Mouse (Mus musculus) heart, embryonic 10.5 days (tissue): Measurements from ENCODE around the gene Tmem88b. TPM values are rescaled to one million over a fixed set of nuclear protein-coding genes. Genes with fewer than 3 reads are reported as not detected.

Experiments
- microRNA-seq: library from miRNA; unstranded; fragments of <30 nt; microRNA quantifications from one replicate; pipeline ENCODE4, GENCODE M21; 2017
- polyA plus RNA-seq: library from polyadenylated mRNA; unstranded; fragments of >200 nt; fragmentation: Nextera tagmentation; extraction: Ambion mirVana; gene quantifications from 2 replicates; pipeline ENCODE4 v1.2.1, GENCODE M21; 2016

Gene Tmem88b
- polyA plus RNA-seq, 1 experiment from 2014 or later: 2.1 TPM

Small RNAs within 50 kb of the gene (microRNA-seq; reads per million reads assigned to microRNA genes)
- not detected for gene Gm27743

Other genes with a start within 250 kb of the Tmem88b start
- gene Nadk, start 223.5 kb downstream of the Tmem88b start, polyA plus RNA-seq: 70.8 and 93.3 TPM in 2 replicates
- gene Slc35e2, start 184.5 kb downstream of the Tmem88b start, polyA plus RNA-seq: 8.4 and 9.5 TPM in 2 replicates
- 48.6 and 60.2 TPM in 2 replicates for gene Cdk11b, start 161.0 kb downstream of the Tmem88b start, polyA plus RNA-seq
- not detected in 2 replicates for gene Gm10563, start 140.5 kb downstream of the Tmem88b start, polyA plus RNA-seq
- gene Mmp23, start 132.5 kb downstream of the Tmem88b start, polyA plus RNA-seq: 34.6 and 39.8 TPM in 2 replicates
- gene Mib2, start 116.7 kb downstream of the Tmem88b start, polyA plus RNA-seq: 15.4 and 16.8 TPM in 2 replicates
- gene Fndc10, start 91.5 kb downstream of the Tmem88b start, polyA plus RNA-seq: 0.78 and 1.7 TPM in 2 replicates
- gene Ssu72, start 81.1 kb downstream of the Tmem88b start, polyA plus RNA-seq: 146 and 152 TPM in 2 replicates
- gene Tmem240, start 51.1 kb downstream of the Tmem88b start, polyA plus RNA-seq: 0.38 and 0.54 TPM in 2 replicates
- 133 and 147 TPM in 2 replicates for gene Atad3a, start 24.8 kb downstream of the Tmem88b start, polyA plus RNA-seq
- gene Vwa1, start 11.2 kb downstream of the Tmem88b start, polyA plus RNA-seq: 2.1 and 3.1 TPM in 2 replicates
- not detected in 2 replicates for gene Ankrd65, start 4.6 kb upstream of the Tmem88b start, polyA plus RNA-seq
- 176 and 226 TPM in 2 replicates for gene Mrpl20, start 17.0 kb upstream of the Tmem88b start, polyA plus RNA-seq
- gene Ccnl2, start 26.6 kb upstream of the Tmem88b start, polyA plus RNA-seq: 131 and 150 TPM in 2 replicates
- gene Aurkaip1, start 45.4 kb upstream of the Tmem88b start, polyA plus RNA-seq: 157 and 170 TPM in 2 replicates
- gene Mxra8, start 53.8 kb upstream of the Tmem88b start, polyA plus RNA-seq: 39.0 and 50.5 TPM in 2 replicates
- gene Dvl1, start 61.5 kb upstream of the Tmem88b start, polyA plus RNA-seq: 2.8 and 3.6 TPM in 2 replicates
- 0.13 and 0.14 TPM in 2 replicates for gene Tas1r3, start 77.5 kb upstream of the Tmem88b start, polyA plus RNA-seq
- gene Cptp, start 83.6 kb upstream of the Tmem88b start, polyA plus RNA-seq: 14.0 and 16.2 TPM in 2 replicates
- 52.1 and 73.9 TPM in 2 replicates for gene Ints11, start 83.7 kb upstream of the Tmem88b start, polyA plus RNA-seq
- 43.8 and 43.9 TPM in 2 replicates for gene Pusl1, start 105.9 kb upstream of the Tmem88b start, polyA plus RNA-seq
- gene Acap3, start 105.9 kb upstream of the Tmem88b start, polyA plus RNA-seq: 12.3 and 13.3 TPM in 2 replicates
- 97.2 and 135 TPM in 2 replicates for gene Ube2j2, start 158.0 kb upstream of the Tmem88b start, polyA plus RNA-seq
- 26.2 and 27.0 TPM in 2 replicates for gene C1qtnf12, start 176.4 kb upstream of the Tmem88b start, polyA plus RNA-seq
- 10.7 and 12.9 TPM in 2 replicates for gene B3galt6, start 206.8 kb upstream of the Tmem88b start, polyA plus RNA-seq
- gene Sdf4, start 207.0 kb upstream of the Tmem88b start, polyA plus RNA-seq: 139 and 148 TPM in 2 replicates
- 0.28 and 1.0 TPM in 2 replicates for gene Tnfrsf4, start 228.0 kb upstream of the Tmem88b start, polyA plus RNA-seq
- 1.4 and 1.7 TPM in 2 replicates for gene Tnfrsf18, start 240.3 kb upstream of the Tmem88b start, polyA plus RNA-seq